Mouse (Mus musculus) kidney, adult 2 months (tissue): ENCODE data around the gene Pkn3.

Experiments
- CTCF ChIP-seq: fragments of 200-500 bp; conservative IDR thresholded peaks from 2 replicates; pipeline ENCODE4 v1.5.1; 2011; ENCODE audit warnings: low read depth, mild to moderate bottlenecking, control low read depth, low read length, moderate library complexity, mixed read lengths; ENCODE audit not compliant: insufficient read depth, insufficient read length
- POLR2A ChIP-seq: fragments of 200-500 bp; IDR thresholded peaks from one replicate; pipeline ENCODE4 v1.6.1; 2011; ENCODE audit warnings: low read depth, low read length, control low read depth

DNA sequence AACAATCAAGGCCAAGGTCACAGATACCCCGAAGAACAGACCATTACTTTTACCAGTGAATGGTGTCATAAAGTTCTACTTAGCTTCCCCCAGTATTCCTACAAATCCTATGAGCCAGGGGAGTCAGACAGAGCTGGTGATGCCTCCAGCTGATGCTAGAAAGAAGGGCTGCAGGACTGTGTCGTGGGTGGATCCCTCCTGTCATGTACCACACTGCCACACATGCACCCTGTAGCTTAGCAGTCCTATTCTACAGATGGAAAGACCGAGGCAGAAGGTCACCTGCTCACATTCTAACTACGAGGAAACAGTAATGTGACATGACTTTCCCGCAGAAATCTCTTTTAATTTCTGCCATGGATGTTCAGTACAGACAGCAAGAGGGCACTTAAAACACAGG, 45.3 kb downstream of the Pkn3 start:
- no peak for TF ChIP-seq POLR2A
- no peak for TF ChIP-seq CTCF
